Mouse (Mus musculus) adrenal gland, adult 8-10 months (tissue): ENCODE measurements around the gene Mark1. TPM values are rescaled to one million over a fixed set of nuclear protein-coding genes. Genes with fewer than 3 reads are reported as not detected.

Experiments
- DNase-seq: peaks from one replicate; pipeline ENCODE4 v3.0.0; 2022
- total RNA-seq, 4 experiments: library from RNA; stranded (reverse); gene quantifications; 2 replicates each; pipeline ENCODE4 v1.2.4; 2022

Gene Mark1
- total RNA-seq, 4 experiments from 2014 or later = 5.2 to 10.7 (median 8.5) TPM

GRCm38 (mm10) chr1:184851166-184851565 is 148.2 kb downstream of the Mark1 start:
- no peak for DNase-seq

GRCm38 (mm10) chr1:184846973-184847372 is 152.4 kb downstream of the Mark1 start:
- DNase-seq = no peak

Other genes starting within 250 kb of the Mark1 start
- 1 to 10 TPM in 3 of 4 experiments, under 1 TPM in 1; 0.68 to 3.5 (median 1.6) TPM for gene Marc1, start 188.3 kb downstream of the Mark1 start, total RNA-seq
- 100 to 1,000 TPM; 349 to 519 (median 450) TPM for gene Marc2, start 153.1 kb downstream of the Mark1 start, total RNA-seq
- gene C130074G19Rik, start 116.4 kb downstream of the Mark1 start, total RNA-seq = 10 to 100 TPM; 30.1 to 57.1 (median 41.9) TPM
- gene Rab3gap2, start 204.5 kb upstream of the Mark1 start, total RNA-seq = 10 to 100 TPM; 49.7 to 90.7 (median 70.6) TPM